Mouse (Mus musculus) lung, embryonic 15.5 days (tissue): ENCODE data around the gene Mfsd11. TPM values are rescaled to one million over a fixed set of nuclear protein-coding genes. Genes with fewer than 3 reads are reported as not detected.
A peak's percentile ranks its signal among the peaks of the same experiment; 100 is the strongest.

ENCODE experiments used
- ATAC-seq: fragments of 200-750 bp; cut with Nextera tagmentation; 2 replicates; pipeline ENCODE4 v1.8.0; 2017; ENCODE audit warnings: moderate number of reproducible peaks, borderline replicate concordance; ENCODE audit not compliant: low FRiP score, low TSS enrichment; ENCODE audit errors: extremely low read depth
- H3K27ac ChIP-seq: fragments of 300-500 bp; sonication (generic); 2 replicates; pipeline ENCODE4 v1.5.1; 2015; ENCODE audit warnings: moderate library complexity, mild to moderate bottlenecking, inconsistent platforms
- H3K27me3 ChIP-seq: fragments of 300-500 bp; sonication (generic); 2 replicates; pipeline ENCODE4 v1.6.1; 2015; ENCODE audit warnings: inconsistent platforms
- H3K36me3 ChIP-seq: fragments of 300-500 bp; sonication (generic); 2 replicates; pipeline ENCODE4 v1.6.1; 2015; ENCODE audit warnings: inconsistent platforms
- H3K4me1 ChIP-seq: fragments of 300-500 bp; sonication (generic); 2 replicates; pipeline ENCODE4 v1.6.1; 2015; ENCODE audit warnings: inconsistent platforms
- H3K4me2 ChIP-seq: fragments of 300-500 bp; sonication (generic); 2 replicates; pipeline ENCODE4 v1.6.1; 2015; ENCODE audit warnings: inconsistent platforms, mild to moderate bottlenecking, moderate library complexity
- H3K4me3 ChIP-seq: fragments of 300-500 bp; sonication (generic); 2 replicates; pipeline ENCODE4 v1.5.1; 2015; ENCODE audit warnings: mild to moderate bottlenecking, inconsistent platforms
- H3K9ac ChIP-seq: fragments of 300-500 bp; sonication (generic); 2 replicates; pipeline ENCODE4 v1.6.1; 2015; ENCODE audit warnings: inconsistent platforms
- H3K9me3 ChIP-seq: fragments of 300-500 bp; sonication (generic); 2 replicates; pipeline ENCODE4 v1.6.1; 2016; ENCODE audit warnings: inconsistent platforms
- WGBS: fragments of 180-500 bp; shearing (Covaris S2); methylation state at CpG from one replicate; pipeline ENCODE4 v1.1.7; 2015; 5-methylcytosine and 5-hydroxymethylcytosine counted together
- polyA plus RNA-seq: library from polyadenylated mRNA; unstranded; fragments of >200 nt; fragmentation: Nextera tagmentation; extraction: Ambion mirVana; gene quantifications from 2 replicates; pipeline ENCODE4 v1.2.1, GENCODE M21; 2015

Gene Mfsd11
- polyA plus RNA-seq, 1 experiment from 2014 or later = 30.5 TPM

DNA sequence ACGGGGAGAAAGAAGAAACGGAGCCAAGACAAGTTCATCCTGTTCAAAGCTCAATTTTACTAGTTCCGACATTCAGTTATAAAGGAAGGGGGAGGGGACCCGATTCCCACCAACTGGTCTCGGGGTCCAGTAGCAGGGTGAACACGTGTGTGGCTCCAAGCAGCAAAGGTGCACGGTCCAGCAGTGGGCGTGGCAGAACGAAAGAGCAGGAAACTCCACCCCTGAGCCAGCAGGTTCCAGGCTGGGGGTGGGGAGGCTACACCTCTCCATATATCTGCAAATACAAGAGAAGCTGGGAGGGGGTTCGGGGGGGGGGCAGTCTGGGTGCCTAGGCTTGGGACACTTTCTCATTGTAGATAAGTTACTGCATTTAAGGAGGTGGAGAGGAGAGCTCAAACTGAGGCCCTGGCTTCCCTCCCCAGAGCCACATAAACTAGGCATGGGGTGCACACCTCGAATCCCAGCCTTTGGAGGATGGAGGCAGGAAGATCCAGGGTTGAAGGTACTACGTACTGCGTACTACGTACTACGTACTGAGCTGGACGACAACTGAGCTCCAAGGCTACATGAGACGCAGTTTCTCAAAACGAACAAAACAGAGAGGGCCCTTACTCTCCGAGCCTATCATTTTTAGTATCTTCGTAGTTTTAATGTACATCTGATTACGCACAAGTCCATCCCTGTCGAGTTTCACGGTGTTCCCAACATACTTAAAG is 53.7 kb downstream of the Mfsd11 start:
- H3K27me3 ChIP-seq = peaks cover 25% of the 10 kb centered on the region
- no peaks in the 10 kb centered on the region for H3K9me3 ChIP-seq
- WGBS = 5% methylated on average over 23 of the region's 23 CpGs
- H3K36me3 ChIP-seq = no peaks in the 10 kb centered on the region
- no peak overlapping the region for H3K9ac ChIP-seq
- no peak overlapping the region for H3K27ac ChIP-seq
- peaks cover 13% of the 10 kb centered on the region; the same call in 1 of the 2 replicates for H3K4me1 ChIP-seq
- peak overlapping the region; percentile 9 for H3K4me3 ChIP-seq
- ATAC-seq = peak; percentile 39; the same call in 1 of the 2 replicates
- H3K4me2 ChIP-seq = peak overlapping the region; percentile 52

DNA sequence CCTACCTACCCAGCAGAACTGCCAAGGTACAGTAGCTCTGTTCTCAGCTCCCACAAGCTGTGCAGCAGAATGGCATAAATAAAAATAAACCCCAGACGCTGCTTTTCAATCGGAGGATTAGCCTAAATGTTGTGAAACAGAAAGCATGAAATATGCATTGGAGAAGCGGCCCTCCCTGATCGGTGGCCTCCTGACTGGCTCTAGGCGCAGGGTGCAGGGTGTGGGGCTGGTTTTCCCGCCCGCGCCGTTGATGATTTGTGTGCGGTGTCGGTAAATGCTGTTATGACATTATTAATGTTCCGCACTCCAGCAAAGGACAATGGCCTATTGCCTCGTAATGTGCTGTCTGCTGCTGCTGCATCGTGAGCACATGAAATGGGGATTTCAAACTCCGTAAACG is 61.3 kb downstream of the Mfsd11 start:
- peaks cover 3% of the 10 kb centered on the region; the same call in 1 of the 2 replicates for H3K4me1 ChIP-seq
- H3K9me3 ChIP-seq = no peaks in the 10 kb centered on the region
- no peak overlapping the region for H3K9ac ChIP-seq
- no peaks in the 10 kb centered on the region for H3K36me3 ChIP-seq
- peaks cover 26% of the 10 kb centered on the region for H3K27me3 ChIP-seq
- WGBS = 46% methylated on average over 16 of the region's 16 CpGs
- H3K4me3 ChIP-seq = no peak overlapping the region
- no peak for ATAC-seq
- no peak overlapping the region for H3K4me2 ChIP-seq
- no peak overlapping the region for H3K27ac ChIP-seq

DNA sequence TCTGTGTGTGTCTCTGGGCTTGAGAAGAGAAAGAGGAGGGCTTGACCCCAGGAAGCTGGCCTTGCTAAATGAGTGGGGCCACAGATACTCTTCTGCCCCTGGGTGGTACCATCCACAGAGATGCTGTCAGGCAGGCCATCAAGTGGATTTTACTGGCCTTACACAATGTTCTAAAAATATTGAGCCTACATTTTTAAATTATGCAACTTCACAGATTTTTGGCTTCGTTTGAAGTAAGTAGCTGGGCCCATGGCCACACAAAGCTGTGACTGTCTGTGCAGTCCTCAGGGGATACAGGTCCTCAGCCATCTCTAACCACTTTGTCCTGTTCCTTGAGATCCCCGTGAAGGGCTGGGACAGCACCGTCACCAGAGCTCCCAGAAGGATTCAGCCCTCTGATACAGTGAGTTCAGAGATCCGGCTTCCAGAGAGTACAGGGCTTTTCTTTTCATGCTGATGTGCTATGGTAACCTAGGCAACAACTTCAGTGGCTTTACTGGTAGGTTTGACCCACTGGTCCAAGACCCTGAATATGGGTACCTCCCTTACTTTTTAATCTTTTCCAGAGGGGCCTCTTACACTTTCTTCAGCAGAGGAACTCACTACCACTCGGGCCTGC is 62.1 kb downstream of the Mfsd11 start:
- no peak overlapping the region for H3K27ac ChIP-seq
- ATAC-seq = no peak
- no peak overlapping the region for H3K4me3 ChIP-seq
- no peak overlapping the region for H3K9ac ChIP-seq
- no peaks in the 10 kb centered on the region for H3K9me3 ChIP-seq
- no peaks in the 10 kb centered on the region for H3K36me3 ChIP-seq
- H3K27me3 ChIP-seq = peaks cover 34% of the 10 kb centered on the region
- no peak overlapping the region for H3K4me2 ChIP-seq
- peaks cover 10% of the 10 kb centered on the region for H3K4me1 ChIP-seq
- 61% methylated on average over 5 of the region's 5 CpGs for WGBS

DNA sequence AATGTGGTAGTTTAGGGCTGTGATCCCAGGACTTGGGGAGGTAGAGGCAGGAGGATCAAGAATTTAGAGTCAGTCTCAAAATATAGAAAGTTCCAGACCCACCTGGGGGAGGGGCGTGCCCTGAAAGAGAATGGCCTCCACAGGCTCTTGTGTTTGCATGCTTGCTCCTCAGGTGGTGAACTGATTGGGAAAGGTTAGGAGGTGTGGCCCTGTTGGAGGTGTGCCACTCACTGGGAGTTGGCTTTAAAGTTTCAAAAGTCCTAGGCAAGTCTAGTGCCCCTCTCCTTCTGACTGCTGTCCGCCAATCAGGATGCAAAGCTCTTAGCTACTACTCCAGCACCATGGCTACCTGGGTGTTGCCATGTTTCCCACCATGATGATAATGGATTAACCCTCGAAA is 63.0 kb downstream of the Mfsd11 start:
- H3K4me1 ChIP-seq = peaks cover 11% of the 10 kb centered on the region
- H3K27me3 ChIP-seq = peaks cover 43% of the 10 kb centered on the region
- no peaks in the 10 kb centered on the region for H3K9me3 ChIP-seq
- H3K36me3 ChIP-seq = no peaks in the 10 kb centered on the region
- no peak overlapping the region for H3K27ac ChIP-seq
- ATAC-seq = no peak
- 86% methylated on average over 3 of the region's 3 CpGs for WGBS
- H3K4me2 ChIP-seq = no peak overlapping the region
- no peak overlapping the region for H3K4me3 ChIP-seq
- no peak overlapping the region for H3K9ac ChIP-seq

DNA sequence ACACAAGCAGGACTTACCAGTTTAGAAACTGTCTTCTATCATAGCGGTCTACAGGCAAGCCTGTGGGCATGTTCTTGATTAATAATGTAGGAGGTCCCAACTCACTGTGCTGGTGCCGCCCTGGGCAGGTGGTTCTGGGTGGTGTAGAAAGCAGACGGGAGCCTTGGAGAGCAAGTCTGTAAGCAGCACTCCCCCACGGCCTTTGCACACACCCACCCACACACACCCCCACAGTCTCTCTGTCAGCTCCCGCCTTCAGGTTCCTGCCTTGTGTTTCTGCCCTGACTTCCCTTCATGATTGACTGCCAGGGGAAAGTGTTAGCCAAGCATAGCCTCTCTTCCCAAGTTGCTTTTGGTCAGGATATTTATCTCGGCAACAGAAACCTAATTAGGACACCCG is 65.1 kb downstream of the Mfsd11 start:
- Histone ChIP-seq H3K9ac (no peak overlapping the region), H3K36me3 (no peaks in the 10 kb centered on the region), H3K27ac (no peak overlapping the region), H3K4me2 (no peak overlapping the region), H3K4me3 (no peak overlapping the region), H3K9me3 (no peaks in the 10 kb centered on the region), H3K4me1 (peaks cover 15% of the 10 kb centered on the region), H3K27me3 (peaks cover 58% of the 10 kb centered on the region)
- no peak for ATAC-seq
- WGBS = 36% methylated on average over 7 of the region's 7 CpGs

DNA sequence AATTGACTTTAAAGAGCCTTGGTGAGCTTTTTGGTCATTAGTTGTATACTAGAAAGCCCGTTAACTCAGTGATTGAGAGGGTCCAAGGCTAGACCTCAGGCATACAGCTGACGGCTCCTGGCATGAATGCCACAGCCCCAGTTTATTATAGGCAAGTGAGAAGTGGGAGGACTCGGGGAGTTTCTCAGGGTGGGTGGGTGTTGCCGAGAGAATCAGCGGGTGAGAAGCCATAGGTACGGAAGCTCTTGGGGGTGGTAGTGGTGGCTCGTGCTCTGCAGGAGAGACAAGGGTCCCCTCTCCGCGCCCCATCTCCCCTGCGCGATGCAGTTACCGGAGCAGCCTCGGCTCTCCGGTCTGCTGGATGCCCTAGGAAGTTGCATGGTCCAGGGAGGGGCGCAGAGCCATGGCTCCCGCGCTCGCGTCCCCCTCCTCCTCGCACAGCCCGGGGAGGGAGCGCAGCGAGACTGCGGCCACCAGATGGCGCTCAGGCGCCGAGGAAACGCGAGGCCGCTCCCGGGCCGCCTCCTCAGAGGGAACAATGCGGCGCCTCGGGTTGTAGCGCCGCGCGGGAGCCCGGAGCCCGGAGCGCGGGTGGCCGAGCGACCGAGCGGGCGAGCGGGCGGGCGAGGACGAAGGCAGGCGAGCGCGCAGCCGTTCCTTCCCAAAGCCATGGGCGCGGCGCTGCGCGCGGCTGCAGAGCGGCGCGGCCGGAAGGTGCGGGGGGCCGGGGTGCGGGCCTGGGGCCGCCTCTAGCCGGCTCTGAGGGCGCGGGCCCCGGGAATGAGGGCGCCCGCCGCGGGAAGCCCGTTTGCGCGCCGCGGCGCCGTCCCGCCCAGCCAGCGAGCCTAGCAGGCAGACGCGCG is 66.3 kb downstream of the Mfsd11 start, which contains the start of gene Mgat5b:
Gene Mgat5b (plus strand): TSS at position 541 of the 863 bp plus-strand sequence.
- ATAC-seq = peak; percentile 77
- H3K9me3 ChIP-seq = no peaks in the 10 kb centered on the region
- H3K27me3 ChIP-seq = peaks cover 62% of the 10 kb centered on the region
- 1% methylated on average over 78 of the region's 90 CpGs for WGBS
- no peak within 1 kb of the TSS for H3K27ac ChIP-seq
- no peaks in the 10 kb centered on the region for H3K36me3 ChIP-seq
- peak within 1 kb of the TSS; percentile 55 for H3K4me3 ChIP-seq
- peaks cover 15% of the 10 kb centered on the region for H3K4me1 ChIP-seq
- peak within 1 kb of the TSS; percentile 100 for H3K4me2 ChIP-seq
- peak within 1 kb of the TSS; percentile 52 for H3K9ac ChIP-seq

DNA sequence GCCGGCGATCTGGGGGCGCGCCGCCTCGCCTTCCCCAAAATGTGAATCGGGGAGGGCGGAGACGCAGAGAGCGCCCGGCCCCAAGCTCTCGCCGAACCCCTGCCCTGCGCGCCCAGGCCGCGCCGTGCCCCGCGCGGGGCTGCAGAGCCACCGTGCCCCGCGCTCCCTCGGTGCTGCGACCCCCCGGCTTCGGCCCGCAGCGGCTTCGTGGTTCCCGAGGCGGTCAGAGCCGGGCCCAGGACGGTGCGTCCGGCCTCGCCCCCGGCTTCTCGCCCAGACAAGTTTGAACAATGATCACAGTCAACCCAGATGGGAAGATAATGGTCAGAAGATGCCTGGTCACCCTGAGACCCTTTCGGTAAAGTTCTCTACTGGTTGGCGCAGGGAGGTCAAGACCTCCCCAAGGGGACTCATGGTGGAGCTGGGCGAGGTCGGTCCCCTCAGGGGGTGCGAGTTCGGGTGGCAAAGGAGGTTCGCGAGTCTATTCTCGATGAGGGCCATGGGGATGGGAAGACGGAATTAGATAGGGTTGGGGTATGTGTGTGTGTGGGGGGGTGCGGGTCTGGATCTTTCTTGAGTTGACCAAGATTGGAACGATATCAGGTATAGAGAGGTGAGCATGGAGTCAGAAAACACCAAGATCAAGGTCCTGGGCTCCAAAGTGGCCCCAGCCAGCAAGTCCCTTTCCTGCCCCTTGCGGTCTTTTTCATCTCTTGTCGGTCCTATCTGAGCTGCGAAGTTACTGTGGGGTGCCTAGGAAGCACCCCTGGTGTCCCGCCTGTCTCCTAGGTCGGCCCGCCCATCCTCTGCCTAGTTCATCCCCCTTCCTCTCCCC is 67.2 kb downstream of the Mfsd11 start:
- Histone ChIP-seq H3K36me3 (no peaks in the 10 kb centered on the region), H3K9me3 (no peaks in the 10 kb centered on the region), H3K4me1 (peaks cover 15% of the 10 kb centered on the region), H3K27ac (no peak overlapping the region), H3K4me2 (peak overlapping the region; percentile 100), H3K27me3 (peaks cover 62% of the 10 kb centered on the region), H3K9ac (peak overlapping the region; percentile 52), H3K4me3 (peak overlapping the region; percentile 55)
- ATAC-seq = peak; percentile 14; the same call in 1 of the 2 replicates
- 5% methylated on average over 58 of the region's 58 CpGs for WGBS

DNA sequence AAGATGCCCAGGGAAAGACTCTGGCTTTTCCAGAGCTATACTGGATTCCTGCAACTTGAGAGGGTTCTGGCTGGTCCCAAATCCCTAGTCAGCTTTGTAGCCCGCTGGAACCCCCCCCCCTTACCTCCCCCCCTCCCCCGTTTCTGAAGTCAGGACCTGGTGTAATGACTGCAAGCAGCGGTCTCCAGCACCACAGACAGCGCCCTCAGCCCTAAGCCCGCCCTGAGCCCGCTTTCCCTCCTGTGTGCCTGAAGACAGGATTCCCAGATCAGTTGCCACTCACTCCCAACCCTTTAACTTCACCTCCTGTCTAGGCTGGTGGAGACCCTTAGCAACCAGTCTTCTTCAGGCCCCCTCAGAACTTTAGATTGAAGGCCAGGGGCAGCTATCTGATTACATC is 68.5 kb downstream of the Mfsd11 start:
- peaks cover 62% of the 10 kb centered on the region for H3K27me3 ChIP-seq
- no peak overlapping the region for H3K9ac ChIP-seq
- no peaks in the 10 kb centered on the region for H3K36me3 ChIP-seq
- ATAC-seq = no peak
- no peak overlapping the region for H3K4me3 ChIP-seq
- no peaks in the 10 kb centered on the region for H3K9me3 ChIP-seq
- peaks cover 15% of the 10 kb centered on the region for H3K4me1 ChIP-seq
- 2% methylated on average over 6 of the region's 6 CpGs for WGBS
- H3K27ac ChIP-seq = no peak overlapping the region
- no peak overlapping the region for H3K4me2 ChIP-seq

DNA sequence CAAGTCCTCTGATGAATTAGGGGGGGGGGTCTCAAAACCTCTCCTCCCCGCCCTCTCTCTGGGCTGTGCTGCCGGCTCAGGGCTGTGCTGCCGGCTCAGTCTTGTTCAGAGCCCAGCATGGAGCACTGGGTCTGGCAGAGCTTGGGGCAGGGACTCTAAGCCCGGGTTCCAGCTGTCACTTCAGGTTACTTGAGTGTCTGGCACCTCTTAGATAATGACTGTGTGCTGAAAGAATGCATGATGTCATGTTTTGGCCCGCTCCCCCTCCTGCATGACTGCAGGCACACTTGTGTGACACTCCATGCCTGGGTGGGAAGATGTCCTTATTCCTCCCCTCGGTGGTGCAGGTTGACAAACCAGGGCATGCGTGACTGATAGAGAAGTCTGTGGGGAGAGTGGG is 69.8 kb downstream of the Mfsd11 start:
- H3K27me3 ChIP-seq = peaks cover 54% of the 10 kb centered on the region
- no peaks in the 10 kb centered on the region for H3K9me3 ChIP-seq
- no peak overlapping the region for H3K27ac ChIP-seq
- 0 out of 2 replicates have a peak, but pooled peaks have one; percentile 15 for ATAC-seq
- no peak overlapping the region for H3K4me2 ChIP-seq
- 24% methylated on average over 7 of the region's 7 CpGs for WGBS
- no peak overlapping the region for H3K9ac ChIP-seq
- H3K4me3 ChIP-seq = no peak overlapping the region
- peaks cover 15% of the 10 kb centered on the region for H3K4me1 ChIP-seq
- H3K36me3 ChIP-seq = no peaks in the 10 kb centered on the region
